Mouse (Mus musculus): ENCODE measurements at regions not wholly inside any gene's neighbourhood (a gene's known extent, or its start where the extent isn't known, plus 50 kb on each side); places are given as distances from the start of the nearest gene placed in this dataset.

DNA sequence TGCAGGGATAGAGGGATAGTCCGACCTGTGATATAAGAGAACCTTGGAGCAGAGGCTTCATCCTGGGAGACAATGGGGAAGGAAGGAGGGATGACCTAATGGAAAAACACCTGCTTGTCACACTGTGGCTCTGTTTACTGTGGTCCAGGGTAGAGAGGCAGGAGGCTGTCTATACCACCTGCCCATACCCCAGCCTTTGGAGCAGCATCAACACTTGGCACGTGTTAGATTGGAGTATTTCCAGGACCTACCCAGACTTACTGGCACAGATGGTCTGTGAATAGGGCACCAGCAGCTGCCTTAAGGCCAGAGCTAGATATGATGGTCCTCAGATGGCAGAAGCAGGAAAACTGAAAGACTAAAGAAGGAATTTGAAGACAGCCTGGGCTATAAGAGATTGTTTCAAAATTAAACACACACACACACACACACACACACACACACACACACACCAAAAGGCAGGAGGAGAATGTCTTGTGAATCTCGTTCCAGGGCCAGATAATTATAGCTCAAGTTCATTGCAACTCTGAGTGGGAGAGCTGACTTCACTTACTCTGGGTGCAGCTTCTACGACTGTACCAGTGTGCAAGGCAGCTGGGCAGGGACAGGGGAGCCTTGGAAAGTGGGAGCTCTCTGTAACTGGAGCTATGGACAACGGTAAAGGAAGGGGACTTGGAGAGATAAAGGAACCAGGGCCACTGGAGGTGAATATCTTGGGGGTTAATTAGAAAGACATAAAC is 227.8 kb upstream of the Sdk2 start:
- Histone ChIP-seq H3K27me3 (ENCODE audit: control insufficient read depth, insufficient read depth, low read length) (0 out of 2 replicates have a peak, but pooled peaks cover 2% of the 10 kb centered on the region), H3K4me3 (replicated peaks; ENCODE audit: insufficient read depth, low read depth, low read length) (no peak overlapping the region), H3K4me1 (ENCODE audit: control insufficient read depth, insufficient read depth, low read length) (peaks cover 11% of the 10 kb centered on the region), H3K27ac (ENCODE audit: insufficient read depth, low read length) (no peak overlapping the region)
- TF ChIP-seq POLR2A (IDR thresholded peaks at IDR 0.05; ENCODE audit: borderline replicate concordance, insufficient read depth, low read length) = no peak
- TF ChIP-seq CTCF (IDR thresholded peaks at IDR 0.05; ENCODE audit: borderline replicate concordance, insufficient read depth, low read depth, low read length) = no peak
- peak; percentile 39 to 46 for DNase-seq
- 23% methylated on average over 5 of the region's 5 CpGs for WGBS

DNA sequence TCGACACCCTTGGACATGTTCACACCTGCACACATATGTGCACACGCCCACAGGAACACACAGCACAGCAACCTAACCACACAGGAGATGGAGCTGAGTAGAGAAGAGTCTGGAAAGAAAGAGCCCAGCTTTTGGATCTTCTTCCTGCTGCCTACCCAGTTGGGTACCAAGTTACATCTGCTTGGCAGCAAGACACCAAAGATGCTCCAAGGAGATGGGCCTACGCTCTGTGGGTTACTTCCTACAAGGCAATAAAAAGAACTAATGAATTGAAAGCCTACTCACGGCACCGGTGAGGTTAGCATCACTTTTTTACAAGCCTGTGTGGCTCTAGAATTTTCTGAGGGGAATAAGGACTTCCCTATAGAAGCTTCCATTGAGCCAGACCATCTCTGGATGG is 224.4 kb upstream of the Sdk2 start:
- Histone ChIP-seq H3K4me1 (ENCODE audit: control insufficient read depth, insufficient read depth, low read length) (peaks cover 11% of the 10 kb centered on the region), H3K4me3 (replicated peaks; ENCODE audit: insufficient read depth, low read depth, low read length) (no peak overlapping the region), H3K27ac (ENCODE audit: insufficient read depth, low read length) (no peak overlapping the region), H3K27me3 (ENCODE audit: control insufficient read depth, insufficient read depth, low read length) (no peaks in the 10 kb centered on the region)
- 92% methylated on average over 5 of the region's 5 CpGs for WGBS
- no peak for TF ChIP-seq POLR2A (IDR thresholded peaks at IDR 0.05; ENCODE audit: borderline replicate concordance, insufficient read depth, low read length)
- TF ChIP-seq CTCF (IDR thresholded peaks at IDR 0.05; ENCODE audit: borderline replicate concordance, insufficient read depth, low read depth, low read length) = no peak
- no peak for DNase-seq

DNA sequence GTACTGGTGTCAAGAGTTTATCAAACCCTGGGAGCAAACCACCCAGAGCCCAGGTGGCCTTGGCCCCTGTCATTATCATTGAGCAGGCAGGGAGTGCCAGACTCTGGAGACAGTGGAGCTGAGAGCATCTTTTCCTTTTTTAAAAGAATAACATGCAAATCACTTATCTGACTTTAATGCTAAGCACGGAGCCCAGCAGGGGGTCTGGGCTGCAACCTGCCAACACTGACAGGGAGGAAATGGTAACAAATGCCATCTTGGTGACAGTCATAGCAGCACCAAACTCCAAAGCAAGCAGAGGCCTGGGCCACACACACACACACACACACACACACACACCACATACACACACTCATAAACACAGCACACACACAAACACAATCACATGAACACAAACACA is 223.1 kb upstream of the Sdk2 start:
- WGBS = 30% methylated on average over 1 of the region's 1 CpGs
- H3K27ac ChIP-seq (ENCODE audit: insufficient read depth, low read length) = no peak overlapping the region

GRCm38 (mm10) chr11:114284820-114285666 is 218.2 kb upstream of the Sdk2 start:
- TF ChIP-seq CTCF (IDR thresholded peaks at IDR 0.05; ENCODE audit: borderline replicate concordance, insufficient read depth, low read depth, low read length) (no peak), POLR2A (IDR thresholded peaks at IDR 0.05; ENCODE audit: borderline replicate concordance, insufficient read depth, low read length) (no peak)
- no peak for DNase-seq
- Histone ChIP-seq H3K27me3 (ENCODE audit: control insufficient read depth, insufficient read depth, low read length) (no peaks in the 10 kb centered on the region; the same call in 1 of the 2 replicates), H3K27ac (ENCODE audit: insufficient read depth, low read length) (no peak overlapping the region), H3K4me1 (ENCODE audit: control insufficient read depth, insufficient read depth, low read length) (peaks cover 1% of the 10 kb centered on the region; the same call in 1 of the 2 replicates), H3K4me3 (replicated peaks; ENCODE audit: insufficient read depth, low read depth, low read length) (no peak overlapping the region)
- 64% methylated on average over 20 of the region's 20 CpGs for WGBS

More for the DNA sequence above, 223.1 kb upstream of the Sdk2 start:
- Histone ChIP-seq H3K4me1 (ENCODE audit: control insufficient read depth, insufficient read depth, low read length) (peaks cover 10% of the 10 kb centered on the region), H3K4me3 (replicated peaks; ENCODE audit: insufficient read depth, low read depth, low read length) (no peak overlapping the region), H3K27me3 (ENCODE audit: control insufficient read depth, insufficient read depth, low read length) (no peaks in the 10 kb centered on the region)
- DNase-seq = peak in 1 of 2 experiments; percentile 21
- TF ChIP-seq POLR2A (IDR thresholded peaks at IDR 0.05; ENCODE audit: borderline replicate concordance, insufficient read depth, low read length) (no peak), CTCF (IDR thresholded peaks at IDR 0.05; ENCODE audit: borderline replicate concordance, insufficient read depth, low read depth, low read length) (no peak)

- H3K27ac ChIP-seq (ENCODE audit: insufficient read depth, low read length) = no peak overlapping the region
- no peak overlapping the region for H3K4me3 ChIP-seq (replicated peaks; ENCODE audit: insufficient read depth, low read depth, low read length)
- H3K4me1 ChIP-seq (ENCODE audit: control insufficient read depth, insufficient read depth, low read length) = no peaks in the 10 kb centered on the region
- DNase-seq = peak in 1 of 2 experiments; percentile 40
- TF ChIP-seq POLR2A (IDR thresholded peaks at IDR 0.05; ENCODE audit: borderline replicate concordance, insufficient read depth, low read length) (no peak), CTCF (IDR thresholded peaks at IDR 0.05; ENCODE audit: borderline replicate concordance, insufficient read depth, low read depth, low read length) (peak; percentile 61)
- 60% methylated on average over 5 of the region's 5 CpGs for WGBS
- H3K27me3 ChIP-seq (ENCODE audit: control insufficient read depth, insufficient read depth, low read length) = no peaks in the 10 kb centered on the region; the same call in 1 of the 2 replicates
These were observed 216.4 kb upstream of the Sdk2 start for GRCm38 (mm10) chr11:114283208-114283607.

GRCm38 (mm10) chr11:114282566-114282965 is 215.7 kb upstream of the Sdk2 start:
- Histone ChIP-seq H3K27ac (ENCODE audit: insufficient read depth, low read length) (no peak overlapping the region), H3K27me3 (ENCODE audit: control insufficient read depth, insufficient read depth, low read length) (no peaks in the 10 kb centered on the region; the same call in 1 of the 2 replicates), H3K4me1 (ENCODE audit: control insufficient read depth, insufficient read depth, low read length) (no peaks in the 10 kb centered on the region; the same call in 1 of the 2 replicates), H3K4me3 (replicated peaks; ENCODE audit: insufficient read depth, low read depth, low read length) (no peak overlapping the region)
- WGBS = 19% methylated on average over 5 of the region's 5 CpGs
- DNase-seq = no peak
- no peak for TF ChIP-seq CTCF (IDR thresholded peaks at IDR 0.05; ENCODE audit: borderline replicate concordance, insufficient read depth, low read depth, low read length)
- TF ChIP-seq POLR2A (IDR thresholded peaks at IDR 0.05; ENCODE audit: borderline replicate concordance, insufficient read depth, low read length) = no peak

- WGBS = 84% methylated on average over 9 of the region's 9 CpGs
- TF ChIP-seq CTCF (IDR thresholded peaks at IDR 0.05; ENCODE audit: borderline replicate concordance, insufficient read depth, low read depth, low read length) (no peak), POLR2A (IDR thresholded peaks at IDR 0.05; ENCODE audit: borderline replicate concordance, insufficient read depth, low read length) (no peak)
- no peaks in the 10 kb centered on the region; the same call in 1 of the 2 replicates for H3K27me3 ChIP-seq (ENCODE audit: control insufficient read depth, insufficient read depth, low read length)
These were observed 215.0 kb upstream of the Sdk2 start for GRCm38 (mm10) chr11:114281846-114282245.

More at GRCm38 (mm10) chr11:114281846-114282245, 215.0 kb upstream of the Sdk2 start:
- Histone ChIP-seq H3K4me1 (ENCODE audit: control insufficient read depth, insufficient read depth, low read length) (no peaks in the 10 kb centered on the region; the same call in 1 of the 2 replicates), H3K4me3 (replicated peaks; ENCODE audit: insufficient read depth, low read depth, low read length) (no peak overlapping the region), H3K27ac (ENCODE audit: insufficient read depth, low read length) (no peak overlapping the region)
- no peak for DNase-seq

Data from cerebellum, adult 2 months (tissue).